Mouse (Mus musculus) inflammation-experienced regulatory T-cells, adult 6 months (primary cell): ENCODE measurements around the gene Mtfr2. TPM values are rescaled to one million over a fixed set of nuclear protein-coding genes. Genes with fewer than 3 reads are reported as not detected.

Experiments used
- ATAC-seq: one replicate; pipeline ENCODE4 v1.8.0; 2017
- polyA plus RNA-seq, 3 experiments: library from polyadenylated mRNA; unstranded; fragments of 100-300 nt; shearing (Covaris generic); gene quantifications; one replicate each; pipeline ENCODE4 v1.2.1; 2017

The Mtfr2 gene
- polyA plus RNA-seq, result 1 to 10 TPM in 1 of 3 experiments, under 1 TPM in 2; 0.54 to 2.6 (median 0.98) TPM

- ATAC-seq, result peak; percentile 94
Measured at GRCm38 (mm10) chr10:20347285-20348214, at the start of gene Mtfr2. Gene Mtfr2, plus strand, starts transcription at chr10:20347770.

GRCm38 (mm10) chr10:20298152-20298920 lies 49.2 kb upstream of the Mtfr2 start:
- no peak for ATAC-seq

GRCm38 (mm10) chr10:20299114-20299513 lies 48.5 kb upstream of the Mtfr2 start:
- ATAC-seq, result no peak

GRCm38 (mm10) chr10:20310969-20311769 lies 36.4 kb upstream of the Mtfr2 start:
- no peak for ATAC-seq

- peak; percentile 78 for ATAC-seq
Measured at GRCm38 (mm10) chr10:20311918-20312735, 35.4 kb upstream of the Mtfr2 start, which contains the start of gene Bclaf1. Gene Bclaf1, plus strand, starts transcription at chr10:20312469.

- peak; percentile 57 for ATAC-seq
Measured at GRCm38 (mm10) chr10:20312736-20313301, 34.8 kb upstream of the Mtfr2 start.

GRCm38 (mm10) chr10:20313447-20313846 lies 34.1 kb upstream of the Mtfr2 start:
- ATAC-seq, result no peak

- no peak for ATAC-seq
Measured at GRCm38 (mm10) chr10:20313941-20314340, 33.6 kb upstream of the Mtfr2 start.

- no peak for ATAC-seq
Measured at GRCm38 (mm10) chr10:20314797-20315196, 32.8 kb upstream of the Mtfr2 start.

GRCm38 (mm10) chr10:20317466-20317865 lies 30.1 kb upstream of the Mtfr2 start:
- no peak for ATAC-seq

GRCm38 (mm10) chr10:20326226-20326625 lies 21.3 kb upstream of the Mtfr2 start:
- no peak for ATAC-seq

- ATAC-seq, result no peak
Measured at GRCm38 (mm10) chr10:20331262-20331661, 16.3 kb upstream of the Mtfr2 start.

GRCm38 (mm10) chr10:20337872-20338271 lies 9.7 kb upstream of the Mtfr2 start:
- no peak for ATAC-seq

GRCm38 (mm10) chr10:20345736-20346135 lies 1.8 kb upstream of the Mtfr2 start:
- ATAC-seq, result no peak

- no peak for ATAC-seq
Measured at GRCm38 (mm10) chr10:20348894-20349293, 1.3 kb downstream of the Mtfr2 start.

- peak; percentile 94 for ATAC-seq
Measured at GRCm38 (mm10) chr10:20361542-20362449, 14.2 kb downstream of the Mtfr2 start.

- ATAC-seq, result no peak
Measured at GRCm38 (mm10) chr10:20362450-20363118, 15.0 kb downstream of the Mtfr2 start.

- ATAC-seq, result no peak
Measured at GRCm38 (mm10) chr10:20372046-20372445, 24.5 kb downstream of the Mtfr2 start.

GRCm38 (mm10) chr10:20377621-20378020 lies 30.1 kb downstream of the Mtfr2 start:
- no peak for ATAC-seq
